Mouse (Mus musculus): Measurements from ENCODE around the gene Fbxw25. TPM values are rescaled to one million over a fixed set of nuclear protein-coding genes. Genes with fewer than 3 reads are reported as not detected.

Fbxw25 gene
- total RNA-seq (2023), result not detected

DNA sequence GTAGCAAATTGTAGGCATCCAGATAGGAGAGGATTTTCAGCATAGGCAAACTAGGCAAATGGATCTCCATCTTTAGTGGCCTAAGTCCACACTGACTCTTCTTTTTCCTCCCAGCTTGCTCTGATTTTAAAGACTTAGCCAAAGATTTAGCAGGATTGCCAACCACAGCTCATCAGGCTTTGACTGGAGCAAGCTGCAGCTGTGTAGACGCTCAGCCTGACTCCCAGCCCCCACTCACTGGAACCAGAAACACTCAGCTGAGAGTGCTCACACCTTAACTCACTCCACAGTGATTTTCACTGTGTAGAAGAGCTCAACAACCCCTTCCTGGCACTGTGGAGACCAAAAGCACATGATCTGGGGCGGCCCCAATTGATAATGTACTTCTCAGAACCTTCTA, at the start of gene Fbxw25:
Gene Fbxw25, minus strand, starts transcription at position 101 of the 400 bp plus-strand sequence.

DNA sequence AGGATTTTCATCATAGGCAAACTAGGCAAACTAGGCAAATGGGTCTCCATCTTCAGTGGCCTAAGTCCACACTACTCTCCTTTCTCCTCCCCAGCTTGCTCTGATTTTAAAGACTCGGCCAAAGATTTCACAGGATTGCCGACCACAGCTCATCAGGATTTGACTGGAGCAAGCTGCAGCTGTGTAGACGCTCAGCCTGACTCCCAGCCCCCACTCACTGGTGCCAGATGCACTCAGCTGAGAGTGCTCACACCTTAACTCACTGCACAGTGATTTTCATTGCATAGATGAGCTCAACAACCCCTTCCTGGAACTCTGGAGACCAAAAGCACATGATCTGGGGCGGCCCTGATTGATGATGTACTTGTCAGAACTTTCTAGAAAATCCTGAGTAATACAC, 38.1 kb upstream of the Fbxw25 start, which contains the start of gene Fbxw18:
Gene Fbxw18, minus strand, starts transcription at position 101 of the 400 bp plus-strand sequence.

DNA sequence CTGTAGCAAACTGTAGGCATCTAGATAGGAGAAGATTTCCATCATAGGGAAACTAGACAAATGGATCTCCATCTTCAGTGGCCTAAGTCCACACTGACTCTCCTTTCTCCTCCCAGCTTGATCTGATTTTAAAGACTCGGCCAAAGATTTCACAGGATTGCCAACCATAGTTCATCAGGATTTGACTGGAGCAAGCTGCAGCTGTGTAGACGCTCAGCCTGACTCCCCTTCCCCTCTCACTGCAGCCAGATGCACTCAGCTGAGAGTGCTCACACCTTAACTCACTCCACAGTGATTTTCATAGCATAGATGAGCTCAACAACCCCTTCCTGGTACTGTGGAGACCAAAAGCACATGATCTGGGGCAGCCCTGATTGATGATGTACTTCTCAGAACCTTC, 38.5 kb downstream of the Fbxw25 start, which contains the start of gene Fbxw24:
Gene Fbxw24, minus strand, starts transcription at position 101 of the 400 bp plus-strand sequence.

Other genes starting within 250 kb of the Fbxw25 start
- not detected for gene Fbxw16, start 215.5 kb downstream of the Fbxw25 start, total RNA-seq (2023)
- gene Fbxw19, start 168.8 kb downstream of the Fbxw25 start, total RNA-seq (2023), result not detected
- gene Fbxw15, start 96.4 kb downstream of the Fbxw25 start, total RNA-seq (2023), result not detected
- not detected for gene Fbxw24, start 38.6 kb downstream of the Fbxw25 start, total RNA-seq (2023)
- gene Fbxw18, start 38.0 kb upstream of the Fbxw25 start, total RNA-seq (2023), result not detected
- not detected for gene Fbxw26, start 81.4 kb upstream of the Fbxw25 start, total RNA-seq (2023)
- not detected for gene Fbxw27, start 126.0 kb upstream of the Fbxw25 start, total RNA-seq (2023)
- not detected for gene Spink8, start 147.6 kb upstream of the Fbxw25 start, total RNA-seq (2023)
- gene Nme6, start 168.1 kb upstream of the Fbxw25 start, total RNA-seq (2023), result 10 to 100 TPM; 18.1 to 23.2 TPM
- 1 to 10 TPM; 1.0 to 2.1 TPM for gene Camp, start 185.0 kb upstream of the Fbxw25 start, total RNA-seq (2023)
- gene Cdc25a, start 210.9 kb upstream of the Fbxw25 start, total RNA-seq (2023), result 10 to 100 TPM; 10.6 to 11.5 TPM

Data from B cell, adult 67 days (primary cell).